Mouse (Mus musculus): ENCODE measurements around the gene Pdgfa.

The Pdgfa gene

DNA sequence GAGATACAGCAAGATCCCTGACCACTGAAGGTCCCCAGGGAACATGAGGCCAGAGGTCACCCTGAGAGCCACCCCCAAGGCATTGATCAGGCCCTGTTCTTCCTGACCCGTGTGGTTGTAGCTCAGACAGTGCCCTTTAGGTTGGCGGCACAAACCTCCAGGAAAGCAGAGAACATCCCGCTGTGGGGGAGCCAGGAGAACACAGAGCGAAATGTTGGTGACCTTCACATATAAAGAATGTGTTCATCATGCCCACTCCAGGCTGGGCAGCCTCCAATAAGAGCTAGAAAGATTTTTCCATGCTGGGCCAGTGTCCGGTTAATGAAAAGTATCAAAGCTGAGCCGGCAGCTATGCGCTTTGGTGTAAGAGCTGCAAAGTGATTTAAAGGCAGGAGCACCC is 43.2 kb downstream of the Pdgfa start:
- no peak for DNase-seq (ENCODE audit: low spot score in 2 of 2)

DNA sequence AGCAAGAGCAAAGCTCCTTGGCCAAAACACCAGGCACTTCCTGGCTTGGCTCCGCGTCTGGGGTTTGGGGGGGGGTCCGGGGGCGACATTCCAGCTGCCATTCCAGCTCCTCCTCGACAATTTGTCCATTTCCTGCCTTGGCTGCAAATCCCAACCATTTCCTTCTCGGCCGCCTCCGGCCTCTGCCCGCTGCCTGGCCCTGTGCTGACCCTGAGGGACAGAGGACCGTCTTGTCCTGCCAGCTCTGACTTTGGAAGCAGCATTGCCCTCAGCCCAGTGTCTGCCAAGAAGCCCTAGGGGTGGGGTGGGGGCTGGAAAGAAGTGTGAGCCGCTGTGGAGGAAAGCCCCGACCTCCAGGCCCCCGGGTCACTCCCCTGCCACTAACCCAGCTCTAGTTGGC is 44.2 kb downstream of the Pdgfa start:
- DNase-seq (ENCODE audit: low spot score in 2 of 2): no peak

DNA sequence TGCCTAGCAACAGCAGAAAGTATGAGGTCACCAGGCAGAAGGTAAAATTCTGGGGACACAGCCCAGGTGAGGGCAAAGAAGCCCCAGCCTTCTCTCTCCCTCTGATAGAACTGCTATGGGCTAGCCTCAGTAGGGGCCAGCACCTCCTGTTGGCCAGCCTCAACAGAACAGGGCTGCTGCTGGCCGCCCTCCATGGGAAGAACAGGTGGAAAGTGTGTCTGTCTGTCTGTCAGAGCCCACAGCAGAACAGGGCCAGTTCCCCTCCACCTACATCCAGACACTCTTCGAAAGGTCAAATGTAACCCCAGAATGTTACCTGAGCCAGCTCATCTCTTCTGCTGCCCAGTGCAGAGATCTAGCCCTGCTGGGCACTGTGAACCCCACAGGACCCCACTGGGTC is 45.9 kb downstream of the Pdgfa start:
- DNase-seq (ENCODE audit: low spot score in 2 of 2): no peak

DNA sequence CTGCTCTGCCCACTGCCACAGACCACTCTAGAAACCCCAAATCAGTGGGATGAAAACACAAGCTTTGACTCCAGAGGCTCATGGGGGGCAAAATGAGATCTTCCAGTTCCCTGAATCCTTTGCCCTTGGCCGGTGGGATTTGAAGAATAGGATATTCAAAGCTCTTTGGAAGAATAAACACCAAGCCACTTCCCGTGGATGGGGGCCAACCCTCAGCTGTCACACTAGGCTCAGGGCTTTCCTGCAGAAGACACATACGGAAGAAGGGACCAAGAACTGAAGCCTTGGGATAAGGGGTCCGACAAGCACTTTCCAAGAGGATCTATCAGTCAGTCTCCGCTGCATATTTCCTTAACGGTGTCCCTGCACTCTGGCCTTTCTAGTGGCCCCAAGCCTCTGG is 48.0 kb downstream of the Pdgfa start:
- DNase-seq (ENCODE audit: low spot score in 2 of 2): no peak

DNA sequence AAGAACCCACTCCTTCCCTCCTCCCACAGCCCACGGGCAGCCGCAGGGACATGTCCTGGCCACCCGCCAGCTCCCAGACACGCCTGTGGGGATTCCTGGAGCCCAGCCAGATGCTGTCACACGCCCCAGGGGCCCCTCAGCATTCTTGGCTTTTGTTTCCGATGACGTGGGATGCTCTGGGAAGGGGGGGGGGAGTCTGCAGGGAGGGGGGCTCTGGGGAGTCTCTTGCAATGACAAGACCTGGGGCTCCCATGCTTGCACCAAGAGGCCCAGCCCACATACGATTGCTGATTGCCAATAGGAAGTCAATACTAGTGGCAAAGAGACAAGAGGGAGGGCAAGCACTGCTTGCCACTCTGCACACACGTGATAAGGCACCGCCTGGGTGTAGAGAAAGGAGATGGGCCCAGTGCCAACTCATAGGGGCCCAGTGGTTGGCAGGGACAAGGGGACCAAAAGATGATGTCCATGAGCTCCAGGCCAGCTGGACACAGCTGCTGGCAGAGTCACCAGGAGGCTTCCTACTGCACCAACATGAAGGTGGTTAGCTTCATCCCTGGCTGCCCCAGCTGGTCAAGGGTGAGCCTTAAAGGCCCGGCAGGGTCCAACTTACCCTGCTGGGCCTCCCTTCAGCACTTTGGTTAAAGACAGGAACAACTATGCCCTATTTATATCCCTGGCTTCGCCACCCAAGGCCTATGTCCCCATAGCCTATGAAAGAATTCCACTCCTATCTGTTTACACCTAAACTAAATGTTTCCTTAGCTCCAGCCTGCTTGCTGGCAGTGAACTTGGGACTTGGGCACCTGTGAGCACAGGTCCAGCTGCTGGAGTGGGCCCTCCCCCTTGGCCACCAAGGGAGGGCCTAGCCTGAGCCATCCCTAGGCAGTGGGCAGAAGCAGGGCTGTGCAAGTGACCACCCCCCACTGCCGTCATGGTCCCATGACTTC is 48.9 kb downstream of the Pdgfa start:
- DNase-seq (ENCODE audit: low spot score in 2 of 2): no peak

DNA sequence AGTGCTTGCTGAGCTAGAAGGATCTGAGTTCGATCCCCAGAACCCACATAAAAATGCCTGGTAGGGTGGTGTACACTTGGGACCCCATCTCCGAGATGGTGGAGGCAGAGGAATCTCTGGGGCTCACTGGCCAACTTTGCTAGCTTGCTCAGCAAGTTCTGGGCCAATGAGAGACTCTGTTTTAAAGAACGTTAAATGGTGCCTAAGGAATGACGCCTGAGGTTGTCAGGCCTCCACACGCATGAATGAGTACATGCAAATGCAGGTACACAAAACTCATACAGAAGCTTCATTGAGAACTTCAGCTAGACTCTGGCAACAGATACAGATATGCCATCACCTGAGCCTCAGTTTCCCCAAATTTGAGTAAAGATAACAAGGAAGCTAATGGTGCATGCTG is 49.7 kb downstream of the Pdgfa start:
- DNase-seq (ENCODE audit: low spot score in 2 of 2): no peak

DNA sequence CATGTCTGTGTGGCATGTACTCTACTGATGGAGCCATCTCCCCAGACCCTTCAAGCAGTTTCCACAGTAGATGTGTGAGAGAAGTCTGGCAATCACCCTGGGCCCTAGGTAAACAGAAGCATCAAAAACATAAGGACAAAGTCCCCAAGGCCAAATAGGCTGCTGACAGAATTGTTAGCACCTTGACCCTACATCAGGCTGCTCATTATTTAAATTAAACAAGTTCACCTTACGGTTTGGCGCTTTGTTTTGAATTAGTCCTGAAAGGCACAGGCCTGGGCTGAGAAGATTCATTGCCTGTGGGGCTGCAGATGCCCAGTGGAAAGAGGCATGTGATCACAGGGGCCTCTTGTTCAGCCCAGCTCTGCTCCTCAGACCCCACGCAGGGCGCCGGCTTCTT is 50.2 kb downstream of the Pdgfa start:
- no peak for DNase-seq (ENCODE audit: low spot score in 2 of 2)

DNA sequence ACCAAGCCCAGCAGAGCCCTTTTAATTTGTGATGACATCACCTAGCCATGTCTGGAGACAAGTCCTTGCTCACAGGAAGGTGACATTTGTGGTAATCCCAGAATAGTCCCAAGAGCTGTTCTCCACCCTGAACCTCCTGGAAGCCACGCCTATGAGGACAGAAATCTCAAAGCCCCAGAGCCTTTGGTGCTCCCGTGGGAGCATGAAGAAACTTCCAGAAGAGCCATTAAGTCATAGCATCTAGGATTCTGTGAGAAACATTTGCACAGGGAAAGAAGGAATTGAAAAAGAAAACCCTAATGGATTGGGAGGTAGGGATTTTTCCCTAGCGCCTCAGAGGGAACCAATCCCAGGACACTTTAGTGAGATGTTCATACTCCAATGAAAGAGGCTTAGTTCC is 52.2 kb downstream of the Pdgfa start:
- no peak for DNase-seq (ENCODE audit: low spot score in 2 of 2)

DNA sequence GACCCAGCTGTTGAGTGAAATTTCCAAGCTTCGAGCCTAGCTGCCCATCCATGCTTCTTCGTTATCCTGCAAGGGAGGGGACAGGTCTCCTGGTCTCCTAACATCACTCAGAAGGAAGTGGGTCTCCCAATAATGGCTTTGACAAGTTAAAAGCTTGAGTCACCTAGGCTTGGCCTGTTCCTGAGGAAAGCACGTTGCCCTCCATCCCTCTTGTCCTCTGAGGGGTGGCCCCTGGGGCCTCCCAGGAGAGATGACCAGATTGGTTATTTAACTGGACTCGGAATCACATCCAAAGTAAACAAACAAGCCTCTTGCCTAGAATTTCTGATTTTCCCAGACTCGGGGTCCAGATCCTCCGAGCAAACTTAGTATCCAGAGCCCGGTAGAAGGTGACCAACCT is 52.6 kb downstream of the Pdgfa start:
- no peak for DNase-seq (ENCODE audit: low spot score in 2 of 2)

DNA sequence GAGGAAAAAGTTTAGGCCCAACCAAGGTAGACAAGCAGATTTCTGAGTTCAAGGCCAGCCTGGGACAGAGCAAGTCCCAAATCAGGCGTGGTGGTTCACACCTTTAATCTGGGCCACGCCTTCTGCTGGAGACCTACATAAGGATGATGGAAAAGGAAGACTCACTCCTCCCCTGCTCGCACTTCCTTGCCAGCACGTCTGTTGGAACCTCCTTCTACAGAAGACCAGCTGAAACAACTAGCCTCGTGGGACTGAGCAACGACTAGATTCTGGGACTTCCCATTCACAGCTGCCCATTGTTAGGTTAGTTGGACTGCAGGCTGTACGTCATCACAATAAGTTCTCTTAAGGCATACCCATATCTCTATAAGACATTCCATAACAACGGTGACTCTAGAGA is 55.3 kb downstream of the Pdgfa start:
- DNase-seq (ENCODE audit: low spot score in 2 of 2): no peak

DNA sequence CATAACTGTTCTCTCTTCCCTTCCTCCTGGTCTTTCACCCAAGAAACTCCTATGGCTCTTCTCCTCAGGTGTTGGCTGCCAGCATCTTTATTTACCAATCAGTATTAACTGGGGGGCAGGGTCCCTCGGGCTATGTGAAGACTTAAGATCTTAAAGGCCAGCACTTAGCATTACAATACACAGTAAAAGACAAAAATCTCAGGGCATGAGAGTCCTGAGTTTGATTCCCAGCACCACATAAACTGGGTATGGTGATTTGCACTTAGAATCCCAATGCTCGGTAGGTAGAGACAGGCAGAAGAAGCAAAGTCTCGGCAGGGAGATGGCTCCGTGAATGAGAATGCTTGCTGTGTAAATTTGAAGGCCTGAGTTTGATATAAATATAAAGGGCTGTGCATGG is 56.6 kb downstream of the Pdgfa start:
- no peak for DNase-seq (ENCODE audit: low spot score in 2 of 2)

DNA sequence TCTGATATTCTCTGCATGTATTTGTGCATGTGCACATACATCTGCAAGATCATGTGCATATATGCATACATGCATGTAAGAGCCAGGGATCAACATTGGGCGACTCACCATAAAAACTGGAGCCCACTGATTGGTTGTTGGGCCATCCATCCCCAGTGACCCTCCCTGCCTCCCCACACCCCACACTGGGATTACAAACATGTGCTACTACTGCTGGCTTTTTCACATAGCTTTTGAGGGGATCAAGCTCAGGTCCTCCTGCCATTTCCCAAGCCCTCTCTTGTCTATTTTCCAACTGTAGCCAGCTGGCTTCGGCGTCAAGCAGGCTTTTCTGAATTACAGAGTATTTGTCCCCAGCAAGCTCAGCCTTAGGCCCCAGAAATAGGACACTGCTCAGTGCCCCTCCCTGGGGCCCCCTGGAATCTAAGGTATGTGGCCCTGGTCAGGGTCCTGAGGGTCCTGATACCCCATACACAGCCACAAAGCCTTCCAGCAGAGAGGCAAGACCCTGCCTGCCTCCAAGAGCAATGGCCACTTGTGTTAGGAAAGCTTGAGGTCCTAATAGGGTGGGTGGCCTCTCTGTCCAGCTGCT is 58.5 kb downstream of the Pdgfa start:
- no peak for DNase-seq (ENCODE audit: low spot score in 2 of 2)

DNA sequence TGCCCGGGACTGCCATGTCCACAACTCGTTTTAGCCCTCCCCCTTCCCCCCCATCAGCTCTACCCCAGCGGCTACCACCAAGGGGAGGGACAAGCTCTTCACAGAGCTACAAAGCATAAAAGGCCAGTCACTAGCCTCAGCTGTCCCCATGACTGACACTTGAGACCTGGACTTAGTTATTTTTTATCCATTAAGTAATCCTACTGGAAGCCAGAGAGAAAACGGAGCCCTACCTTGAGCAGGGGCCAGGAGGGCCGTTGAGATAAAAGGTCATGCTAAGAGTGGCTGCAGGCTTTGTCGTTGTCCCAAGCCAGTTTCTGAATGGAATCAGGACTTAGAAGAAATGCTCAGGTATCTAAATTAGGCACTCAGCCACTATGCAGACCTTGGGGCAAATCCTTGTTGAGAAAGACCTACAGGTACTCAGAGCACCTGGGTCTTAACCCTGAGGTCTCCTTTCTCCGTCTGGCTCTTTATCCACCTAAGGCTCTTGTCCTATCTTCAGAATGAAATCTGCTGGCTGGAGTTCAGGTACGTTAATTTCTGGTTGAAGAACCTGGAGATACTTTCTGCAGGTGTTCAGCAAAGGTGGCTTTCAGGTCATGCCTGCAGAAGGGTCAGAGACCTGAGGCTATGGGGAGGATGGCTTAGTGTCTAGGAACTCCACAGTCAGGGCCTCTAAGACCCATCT is 60.6 kb downstream of the Pdgfa start:
- DNase-seq (ENCODE audit: low spot score in 2 of 2): no peak

DNA sequence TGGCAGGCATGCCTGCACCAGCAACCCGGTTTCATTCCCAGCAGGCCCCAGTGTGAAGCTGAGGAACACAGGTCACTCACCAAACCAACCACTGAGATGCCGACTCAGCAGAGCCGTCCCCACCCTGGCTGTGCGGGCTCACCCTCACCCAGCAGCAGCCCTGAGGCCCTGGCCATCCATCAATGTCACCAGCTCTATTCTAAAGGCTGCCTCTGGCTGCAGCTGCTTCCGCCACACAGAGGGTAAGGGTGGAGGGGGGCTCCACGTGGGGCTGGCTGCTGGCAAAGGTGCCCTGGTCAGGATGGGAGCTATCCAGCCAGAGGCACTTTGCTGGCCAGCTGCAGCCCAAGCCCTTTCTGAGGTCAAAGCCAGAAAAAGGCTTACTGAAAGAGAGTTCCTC is 62.6 kb downstream of the Pdgfa start:
- no peak for DNase-seq (ENCODE audit: low spot score in 2 of 2)

DNA sequence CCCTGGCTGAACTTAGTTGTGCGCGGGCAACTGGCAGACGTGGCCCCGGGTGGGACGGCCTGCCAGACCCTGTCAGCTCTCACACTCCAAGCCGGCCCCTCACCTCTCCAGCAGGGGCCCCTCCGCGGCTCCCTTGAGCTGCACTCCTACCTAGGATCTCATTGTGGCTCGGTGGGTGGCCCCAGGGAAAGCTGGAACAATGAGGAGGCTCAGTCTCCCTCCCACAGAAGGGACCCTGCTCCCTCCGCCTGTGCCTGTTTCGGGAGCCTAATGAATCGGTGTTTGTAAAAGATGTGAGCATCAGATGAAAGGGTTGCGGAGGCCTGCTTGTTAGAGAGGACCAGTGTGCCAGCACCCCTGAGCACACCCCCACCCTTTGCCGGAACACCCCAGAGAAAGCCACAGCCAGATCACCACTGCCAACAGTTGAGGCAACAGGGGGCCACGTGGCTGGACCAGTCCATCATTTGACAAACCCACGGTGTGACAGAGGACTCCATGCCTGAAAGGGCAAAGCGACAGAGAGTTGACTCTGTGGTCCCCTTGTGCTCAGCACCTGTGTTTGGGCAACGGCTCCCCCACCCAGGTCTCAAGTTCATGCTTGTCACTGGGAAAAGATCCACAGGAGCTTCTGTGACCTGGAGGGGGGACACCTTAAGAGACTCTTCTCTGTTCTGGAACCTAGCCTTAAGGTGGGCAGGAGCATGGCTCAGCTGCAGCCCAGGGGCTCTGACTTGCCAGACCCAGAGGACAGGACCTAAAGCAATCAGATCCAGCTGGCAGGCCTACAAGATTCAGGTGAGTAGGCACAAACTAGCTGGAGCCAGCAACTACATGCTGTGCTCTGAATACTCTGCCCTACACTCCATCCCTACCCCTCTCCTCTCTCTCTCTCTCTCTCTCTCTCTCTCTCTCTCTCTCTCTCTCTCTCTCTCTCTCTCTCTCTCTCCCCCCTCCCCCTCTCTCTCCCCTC is 64.4 kb downstream of the Pdgfa start:
- no peak for DNase-seq (ENCODE audit: low spot score in 2 of 2)

DNA sequence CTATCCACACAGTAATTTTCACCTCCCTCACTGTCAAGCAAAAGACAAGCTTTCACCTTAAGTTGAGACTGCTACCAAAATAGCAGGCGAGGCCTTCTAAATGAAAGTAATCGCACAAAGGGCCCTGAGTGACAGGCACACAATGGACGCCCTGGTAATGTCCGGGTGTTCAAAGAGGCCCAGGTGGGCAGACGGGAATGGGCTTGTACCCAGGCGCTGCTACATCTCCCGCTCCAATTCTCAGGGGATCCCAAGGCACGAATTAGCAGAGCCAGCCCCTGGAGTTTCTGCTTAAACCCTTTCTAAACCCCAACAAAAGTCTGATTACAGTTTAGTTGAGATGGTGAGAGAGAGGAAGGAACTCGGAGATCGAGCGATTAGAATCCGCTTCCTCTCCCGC is 65.3 kb downstream of the Pdgfa start:
- no peak for DNase-seq (ENCODE audit: low spot score in 2 of 2)

DNA sequence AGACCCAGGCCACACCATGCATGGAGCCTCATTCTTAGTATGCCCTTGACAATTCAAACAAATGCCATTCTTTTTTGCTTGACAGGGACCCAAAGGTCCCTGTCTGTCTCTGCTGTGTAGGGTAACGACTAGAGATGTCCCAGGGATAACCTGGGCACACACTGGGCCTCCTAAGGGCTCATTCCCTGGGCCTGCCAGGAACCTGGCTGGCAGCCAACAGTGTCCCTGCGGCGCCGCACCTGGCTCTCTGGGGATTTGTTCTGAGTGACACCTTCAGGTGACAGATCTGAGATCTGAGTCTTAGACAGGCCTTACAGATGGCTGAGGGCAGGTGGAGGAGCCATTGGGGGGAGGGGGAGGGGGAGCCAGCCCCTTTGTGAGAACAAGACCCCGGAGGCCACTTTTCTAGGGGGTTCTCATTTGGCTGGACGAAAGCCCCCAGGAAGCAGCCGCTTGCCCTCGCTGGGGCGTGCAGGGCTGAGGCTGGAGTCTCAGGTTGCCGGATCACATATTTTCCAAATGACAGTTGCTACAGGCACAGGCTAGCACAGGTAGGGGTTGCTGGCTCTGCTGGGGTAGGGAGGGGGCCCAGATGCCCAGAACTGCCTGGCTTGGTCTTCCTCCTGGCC is 67.2 kb downstream of the Pdgfa start:
- DNase-seq (ENCODE audit: low spot score in 2 of 2): no peak

Data from left cerebral cortex, adult 9 months (tissue).